Mouse (Mus musculus) layer of hippocampus, adult 2 months (tissue): ENCODE measurements around the gene Grin2a. TPM values are rescaled to one million over a fixed set of nuclear protein-coding genes. Genes with fewer than 3 reads are reported as not detected.

Source experiments
- DNase-seq, 2 experiments: peaks; one replicate each; pipeline ENCODE4 v3.0.0; 2022; ENCODE audit warnings: low spot score in 2 of 2
- H3K27ac ChIP-seq: fragments of 200-600 bp; 2 replicates; pipeline ENCODE4 v1.8.1; 2022
- H3K4me3 ChIP-seq: fragments of 200-600 bp; 2 replicates; pipeline ENCODE4 v1.8.1; 2022; ENCODE audit warnings: mild to moderate bottlenecking
- CTCF ChIP-seq: fragments of 200-600 bp; conservative IDR thresholded peaks from 2 replicates; pipeline ENCODE4 v1.8.1; 2022; ENCODE audit warnings: antibody characterized with exemption, mild to moderate bottlenecking, moderate library complexity
- total RNA-seq, 2 experiments: library from RNA; stranded (reverse); gene quantifications; 2 replicates each; pipeline ENCODE4 v1.2.3; 2021

Gene Grin2a
- total RNA-seq, 2 experiments from 2014 or later: 384 to 411 TPM

DNA sequence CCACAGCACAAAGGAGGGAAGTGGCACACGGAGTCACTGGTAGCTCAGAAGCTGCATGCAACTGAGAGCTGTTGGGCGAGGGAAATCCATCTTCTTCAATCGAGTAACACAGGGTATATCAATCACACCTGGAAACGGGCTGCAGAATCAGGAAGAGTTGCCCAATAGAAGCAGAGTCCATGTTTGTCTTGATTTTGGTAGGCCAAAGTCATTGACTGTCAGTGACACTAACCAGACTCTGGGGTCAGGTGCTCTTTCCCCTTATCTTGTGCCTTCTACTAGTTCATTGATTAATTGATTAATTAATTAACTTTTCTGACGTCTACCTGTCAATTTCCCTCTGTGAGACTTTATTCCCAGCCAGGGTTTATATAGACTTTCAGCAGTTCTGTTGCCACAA lies 468.1 kb downstream of the Grin2a start:
- no peak for DNase-seq
- TF ChIP-seq CTCF: no peak

DNA sequence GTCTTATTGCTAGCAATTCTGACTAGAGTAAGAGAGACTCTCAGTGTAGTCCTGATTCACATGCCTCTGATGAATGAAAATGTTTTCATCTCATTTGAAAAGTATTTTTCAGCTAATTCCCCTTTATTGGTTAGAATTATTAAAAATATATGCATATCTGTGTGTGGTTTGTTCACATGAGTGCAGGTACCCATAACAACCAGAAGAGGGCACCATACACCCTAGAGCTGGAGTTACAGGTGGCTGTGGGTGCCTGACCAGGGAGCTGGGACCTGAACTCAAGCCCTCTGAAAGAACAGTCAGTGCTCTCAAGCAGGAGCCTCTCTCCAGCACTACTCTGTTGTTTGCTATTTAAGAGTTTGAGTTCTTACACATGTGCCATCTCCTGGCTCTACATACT lies 472.0 kb downstream of the Grin2a start:
- DNase-seq: no peak
- Histone ChIP-seq H3K27ac (no peak overlapping the region), H3K4me3 (no peak overlapping the region)
- peak; percentile 50 for TF ChIP-seq CTCF

More for the DNA sequence above, 468.1 kb downstream of the Grin2a start:
- no peak overlapping the region for H3K27ac ChIP-seq
- no peak overlapping the region for H3K4me3 ChIP-seq

Other genes starting within 250 kb of the Grin2a start
- gene Rpl39l, start 174.7 kb upstream of the Grin2a start, total RNA-seq: not detected
- gene Atf7ip2, start 197.2 kb upstream of the Grin2a start, total RNA-seq: not detected